Mouse (Mus musculus) spleen, adult 2 months (tissue): ENCODE measurements at regions not wholly inside any gene's neighbourhood (a gene's known extent, or its start where the extent isn't known, plus 50 kb on each side); places are given as distances from the start of the nearest gene placed in this dataset.

Source experiments
- DNase-seq, 2 experiments: peaks; one replicate each; pipeline versions ENCODE4 v3.0.0 to v3.0.0-alpha.2; 2012 to 2021; ENCODE audit warnings: low spot score in 2 of 2, low read depth in 1 of 2
- H3K27ac ChIP-seq: fragments of 200-500 bp; 2 replicates; pipeline ENCODE4 v1.5.1; 2012; ENCODE audit warnings: low read length, inconsistent platforms; ENCODE audit not compliant: insufficient read depth
- H3K27me3 ChIP-seq: fragments of 200-500 bp; 2 replicates; pipeline ENCODE4 v1.6.1; 2012; ENCODE audit warnings: mild to moderate bottlenecking, moderate library complexity, low read length, inconsistent platforms; ENCODE audit not compliant: control insufficient read depth, insufficient read depth
- H3K36me3 ChIP-seq: fragments of 200-500 bp; 2 replicates; pipeline ENCODE4 v1.6.1; 2012; ENCODE audit warnings: mild to moderate bottlenecking, low read length, inconsistent platforms; ENCODE audit not compliant: control insufficient read depth, insufficient read depth
- H3K4me1 ChIP-seq: fragments of 200-500 bp; 2 replicates; pipeline ENCODE4 v1.6.1; 2011; ENCODE audit warnings: inconsistent platforms; ENCODE audit not compliant: control insufficient read depth, insufficient read depth, insufficient read length
- H3K4me3 ChIP-seq: fragments of 200-500 bp; 2 replicates; pipeline ENCODE4 v1.5.1; 2011; ENCODE audit warnings: mild to moderate bottlenecking, inconsistent platforms; ENCODE audit not compliant: insufficient read depth, insufficient read length; ENCODE audit errors: extremely low read depth
- CTCF ChIP-seq: fragments of 200-500 bp; IDR thresholded peaks from 2 replicates; pipeline ENCODE4 v1.5.1; 2011; ENCODE audit warnings: mild to moderate bottlenecking, inconsistent platforms; ENCODE audit not compliant: insufficient read depth, insufficient read length, insufficient replicate concordance; ENCODE audit errors: extremely low read depth
- POLR2A ChIP-seq: fragments of 200-500 bp; IDR thresholded peaks from 2 replicates; pipeline ENCODE4 v1.6.1; 2011; ENCODE audit warnings: low read depth, low read length, inconsistent platforms
- WGBS: fragments of 180-500 bp; shearing (Covaris S2); methylation state at CpG from one replicate; pipeline ENCODE4 v1.1.7; 2018; 5-methylcytosine and 5-hydroxymethylcytosine counted together

DNA sequence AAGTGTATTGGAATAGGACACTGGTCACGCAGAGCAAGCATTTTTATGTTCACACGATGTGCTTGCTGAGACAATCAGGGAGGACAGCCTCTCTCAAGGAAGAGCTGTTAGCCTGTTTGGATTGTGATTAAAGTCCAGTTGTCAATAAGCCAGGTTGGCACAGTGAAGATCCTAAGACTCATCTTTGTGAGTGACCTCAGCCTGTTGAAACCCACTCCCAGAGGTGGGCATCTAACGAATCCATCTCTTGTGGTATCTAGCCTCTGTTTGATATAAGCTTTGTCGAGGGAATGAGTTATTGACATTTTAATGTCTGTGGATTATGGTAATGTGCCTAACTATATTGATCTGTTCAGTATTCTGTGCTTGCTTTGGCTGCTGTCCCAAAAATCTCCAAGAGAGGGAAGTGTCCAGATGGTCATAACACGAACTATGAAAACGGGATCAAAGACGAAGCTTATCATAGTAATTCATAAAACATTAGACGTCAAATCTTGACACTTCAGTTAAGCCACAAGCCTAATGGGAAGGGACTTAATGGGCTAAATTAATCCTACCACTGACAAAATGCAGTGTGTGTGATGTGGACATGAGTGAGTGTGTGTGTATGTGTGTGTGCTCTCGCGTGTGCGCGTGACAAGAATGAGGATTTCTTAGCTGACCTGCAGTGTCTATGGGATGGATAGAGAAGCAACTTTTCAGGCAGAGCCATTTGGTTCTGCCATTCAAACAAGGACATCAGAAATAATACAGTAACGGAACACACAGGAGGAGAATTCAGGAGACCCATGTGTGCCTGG, 104.8 kb upstream of the Fer start:
- Histone ChIP-seq H3K4me1 (no peaks in the 10 kb centered on the region), H3K27me3 (no peaks in the 10 kb centered on the region), H3K4me3 (no peak overlapping the region), H3K27ac (no peak overlapping the region), H3K36me3 (no peaks in the 10 kb centered on the region)
- no peak for TF ChIP-seq POLR2A
- no peak for TF ChIP-seq CTCF
- 92% methylated on average over 13 of the region's 13 CpGs for WGBS
- no peak for DNase-seq

DNA sequence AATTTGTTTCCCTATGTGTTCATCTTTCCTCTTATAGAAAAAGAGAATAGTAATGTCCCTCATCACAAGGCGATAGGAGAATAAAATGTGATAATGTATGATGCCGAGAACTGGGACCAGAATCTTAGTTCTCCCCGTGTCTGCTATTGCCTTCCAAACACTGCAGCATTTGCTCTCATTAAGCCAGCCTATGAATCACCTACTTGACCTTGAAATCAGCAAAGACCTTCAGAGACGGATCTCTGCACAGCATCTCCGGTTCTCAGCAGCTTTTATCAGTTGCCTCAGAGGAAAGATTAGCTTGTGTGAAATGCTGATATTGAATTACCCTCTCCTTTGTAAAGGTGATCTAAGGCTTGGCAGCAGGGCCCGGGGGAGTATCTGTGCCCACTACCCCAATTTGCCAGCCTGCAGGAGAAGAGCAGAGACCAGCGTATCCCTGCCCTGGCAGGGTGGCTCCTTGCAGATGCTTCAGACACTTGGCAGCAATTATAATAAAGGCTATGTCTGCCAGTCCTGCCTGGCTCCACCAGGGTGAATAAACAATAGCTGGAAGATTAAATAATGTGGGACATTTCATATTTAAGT, 104.0 kb upstream of the Fer start:
- WGBS = 85% methylated on average over 7 of the region's 7 CpGs
- Histone ChIP-seq H3K27me3 (no peaks in the 10 kb centered on the region), H3K4me3 (no peak overlapping the region), H3K4me1 (no peaks in the 10 kb centered on the region), H3K36me3 (no peaks in the 10 kb centered on the region), H3K27ac (no peak overlapping the region)
- DNase-seq = no peak
- TF ChIP-seq CTCF (no peak), POLR2A (no peak)

DNA sequence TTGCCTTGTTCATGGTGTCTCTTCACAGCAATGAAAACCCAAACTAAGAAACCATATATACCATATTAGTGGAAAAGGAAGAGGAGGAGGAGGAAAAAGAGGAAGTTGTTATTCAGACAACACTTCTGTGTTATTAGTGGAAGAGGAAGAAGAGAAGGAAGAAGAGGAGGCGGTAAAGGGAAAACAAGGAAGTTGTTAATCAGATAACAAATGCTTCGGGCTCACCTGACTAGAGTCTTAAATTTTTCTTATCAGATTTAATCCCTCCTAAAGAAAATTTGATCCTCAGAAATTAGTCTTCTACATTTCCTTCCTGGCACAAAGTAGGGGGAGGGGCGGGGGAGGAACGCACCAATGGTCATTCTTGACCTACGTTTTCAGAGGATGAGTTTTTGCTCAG, 101.8 kb upstream of the Fer start:
- H3K4me3 ChIP-seq = no peak overlapping the region
- H3K36me3 ChIP-seq = no peaks in the 10 kb centered on the region
- H3K27ac ChIP-seq = no peak overlapping the region
- H3K4me1 ChIP-seq = no peaks in the 10 kb centered on the region
- no peak for TF ChIP-seq CTCF
- TF ChIP-seq POLR2A = no peak
- 82% methylated on average over 5 of the region's 5 CpGs for WGBS
- H3K27me3 ChIP-seq = no peaks in the 10 kb centered on the region
- DNase-seq = no peak

DNA sequence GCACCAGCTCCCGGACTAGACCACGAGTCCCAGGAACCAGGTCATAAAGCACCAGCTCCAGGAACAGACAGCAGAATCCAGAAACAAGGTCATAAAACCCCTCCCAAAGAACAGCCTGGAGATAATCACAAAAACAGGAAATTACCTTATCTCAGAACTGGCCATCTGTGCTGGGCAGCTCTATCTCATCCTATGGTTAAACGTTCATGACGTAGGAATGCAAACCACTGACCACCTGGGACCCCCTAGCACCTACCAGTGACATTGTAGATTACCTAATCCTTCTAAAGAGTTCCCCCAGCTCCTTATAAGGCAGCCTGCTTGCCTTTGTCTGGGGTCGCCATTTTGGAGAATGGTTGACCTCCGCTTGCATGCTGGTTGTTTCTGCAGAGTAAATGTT, 91.8 kb upstream of the Fer start:
- Histone ChIP-seq H3K27ac (no peak overlapping the region), H3K4me1 (no peaks in the 10 kb centered on the region), H3K36me3 (no peaks in the 10 kb centered on the region), H3K27me3 (no peaks in the 10 kb centered on the region), H3K4me3 (no peak overlapping the region)
- no peak for TF ChIP-seq CTCF
- no peak for TF ChIP-seq POLR2A
- no peak for DNase-seq
- 82% methylated on average over 6 of the region's 6 CpGs for WGBS

DNA sequence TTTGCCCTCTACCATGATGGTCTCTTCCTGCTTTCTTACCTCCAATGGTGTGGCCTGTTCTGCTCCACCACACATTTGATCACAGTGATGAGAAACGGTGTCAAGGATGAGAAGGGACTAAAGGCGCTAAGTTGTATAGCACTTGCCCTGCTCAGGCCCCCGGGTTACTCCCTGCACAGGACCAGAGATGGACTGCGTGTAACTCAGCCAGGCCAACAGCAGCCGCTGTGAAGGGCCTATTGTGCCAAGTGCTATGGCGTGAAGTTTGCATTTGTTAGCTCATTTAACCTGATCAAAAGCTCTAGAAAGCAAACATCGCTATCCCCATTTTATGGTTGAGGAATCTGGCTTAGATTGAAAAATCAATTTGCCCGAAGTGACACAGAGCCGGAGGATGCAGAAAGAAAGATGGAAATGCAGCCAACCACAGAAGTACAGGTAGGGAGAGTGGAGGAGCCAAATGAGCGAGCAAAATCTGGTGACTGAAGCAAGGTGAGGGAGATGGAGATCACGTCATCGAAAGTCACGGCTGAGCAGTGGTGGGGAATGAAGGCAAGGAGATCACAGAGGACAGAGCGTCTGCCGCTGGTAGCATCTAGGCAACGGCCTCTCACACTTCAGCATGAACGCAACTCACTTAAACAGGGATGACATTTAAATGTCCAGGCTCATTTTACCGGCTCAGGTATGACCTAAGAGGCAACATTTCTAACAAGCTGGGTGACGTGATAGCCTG, 78.3 kb upstream of the Fer start:
- H3K4me1 ChIP-seq = no peaks in the 10 kb centered on the region
- H3K36me3 ChIP-seq = no peaks in the 10 kb centered on the region
- 93% methylated on average over 19 of the region's 19 CpGs for WGBS
- TF ChIP-seq CTCF (no peak), POLR2A (no peak)
- H3K27ac ChIP-seq = no peak overlapping the region
- no peak for DNase-seq
- no peak overlapping the region for H3K4me3 ChIP-seq
- no peaks in the 10 kb centered on the region for H3K27me3 ChIP-seq

DNA sequence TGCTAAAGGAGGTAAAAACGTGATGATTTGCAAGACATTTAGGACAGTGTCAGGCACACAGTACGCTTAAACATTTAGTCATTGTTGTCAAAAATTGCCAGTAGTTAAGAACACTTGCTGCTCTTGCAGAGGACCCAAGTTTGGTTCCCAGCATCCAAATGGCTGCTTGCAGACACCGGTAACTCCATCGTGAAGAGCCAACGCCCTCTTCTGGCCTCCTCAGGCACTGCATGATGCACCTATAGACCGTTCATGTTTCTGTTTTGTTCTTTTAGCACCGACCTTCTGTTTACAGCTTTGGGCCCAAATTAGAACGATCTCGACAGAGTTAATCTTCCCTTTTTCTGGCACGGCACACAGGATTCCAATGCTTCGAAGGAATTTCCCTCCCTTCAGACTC, 76.4 kb upstream of the Fer start:
- H3K36me3 ChIP-seq = no peaks in the 10 kb centered on the region
- no peak overlapping the region for H3K4me3 ChIP-seq
- TF ChIP-seq CTCF (no peak), POLR2A (no peak)
- 82% methylated on average over 11 of the region's 11 CpGs for WGBS
- DNase-seq = no peak
- no peaks in the 10 kb centered on the region for H3K4me1 ChIP-seq
- no peak overlapping the region for H3K27ac ChIP-seq
- no peaks in the 10 kb centered on the region for H3K27me3 ChIP-seq
